Mouse (Mus musculus): ENCODE data around the gene Med16. TPM values are rescaled to one million over a fixed set of nuclear protein-coding genes. Genes with fewer than 3 reads are reported as not detected.

The Med16 gene
- polyA plus RNA-seq, 1 experiment from 2014 or later, result 45.7 TPM

DNA sequence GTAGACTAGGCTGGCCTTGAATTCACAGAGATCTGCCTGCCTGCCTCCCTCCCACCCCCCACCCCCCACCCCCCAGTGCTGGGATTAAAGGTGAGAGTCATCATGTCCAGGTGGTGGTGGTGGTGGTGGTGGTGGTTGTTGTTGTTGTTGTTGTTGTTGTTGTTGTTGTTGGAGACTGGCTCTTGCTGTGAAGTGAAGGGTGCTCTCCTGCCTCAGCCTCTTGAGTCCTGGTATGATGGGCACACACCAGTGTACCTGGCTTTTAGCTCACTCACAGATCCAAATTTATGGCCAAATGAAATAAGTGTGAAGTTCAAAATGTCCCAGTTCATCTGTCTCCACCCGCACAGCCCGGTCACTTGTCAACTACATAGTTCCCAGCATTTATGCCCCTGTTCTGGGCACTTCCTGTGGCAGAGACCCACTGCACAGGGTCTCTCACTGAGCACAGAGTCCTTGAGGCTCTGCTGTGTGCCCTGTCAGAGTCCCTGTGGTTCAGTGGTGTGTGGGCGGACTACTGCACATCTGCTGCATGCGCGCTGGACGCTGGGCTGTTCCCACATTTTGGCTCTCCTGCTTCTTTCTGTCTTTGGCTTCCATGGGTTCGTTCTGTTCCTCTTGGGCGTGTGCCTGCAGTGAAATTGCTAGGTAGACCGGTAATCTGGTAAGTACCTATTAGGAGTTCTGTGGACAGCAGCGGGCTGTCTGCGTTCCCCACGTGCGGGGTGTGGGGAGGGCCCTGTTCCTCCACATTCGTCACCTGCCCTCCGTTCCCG, 26.3 kb upstream of the Med16 start:
- no peak overlapping the region for H3K4me2 ChIP-seq
- no peaks in the 10 kb centered on the region for H3K9me3 ChIP-seq (ENCODE audit: control insufficient read depth, low read length)
- no peak overlapping the region for H3K27ac ChIP-seq (ENCODE audit: low read depth, low read length)
- no peak overlapping the region for H3K4me3 ChIP-seq (ENCODE audit: low read depth, low read length)
- no peak overlapping the region for H3K9ac ChIP-seq (ENCODE audit: low read length)
- ATAC-seq (ENCODE audit: low FRiP score) (no peak), DNase-seq (ENCODE audit: low spot score, missing footprints) (no peak)
- peaks cover 29% of the 10 kb centered on the region for H3K4me1 ChIP-seq (ENCODE audit: control insufficient read depth, insufficient read depth, low read length)
- no peaks in the 10 kb centered on the region; the same call in 1 of the 2 replicates for H3K27me3 ChIP-seq (ENCODE audit: control insufficient read depth, insufficient read depth, low read length)
- WGBS, result 93% methylated on average over 16 of the region's 16 CpGs
- no peaks in the 10 kb centered on the region for H3K36me3 ChIP-seq (ENCODE audit: control insufficient read depth, insufficient read depth, low read length)

DNA sequence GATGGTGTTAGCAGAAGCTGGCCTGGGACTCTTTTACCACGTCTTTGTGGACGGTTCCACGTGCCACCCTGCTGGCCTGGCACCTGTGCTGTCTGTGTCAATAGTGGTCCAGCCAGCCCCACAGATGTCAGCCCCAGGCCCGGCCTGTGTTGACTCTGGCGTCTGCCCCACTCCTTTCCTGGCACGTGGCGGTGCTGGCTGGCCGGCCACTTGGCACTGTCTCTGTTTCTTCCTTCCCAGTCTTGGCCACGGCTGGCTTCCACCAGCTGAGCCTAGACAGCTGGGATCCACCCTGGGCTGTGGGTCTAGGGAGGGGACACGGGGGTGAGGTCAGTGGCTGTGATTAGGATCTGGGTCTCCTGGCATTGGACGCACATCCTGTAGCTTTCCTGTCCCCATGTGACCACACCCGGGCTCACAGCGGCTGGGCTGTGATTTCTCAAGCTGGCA, 25.6 kb upstream of the Med16 start:
- ATAC-seq (ENCODE audit: low FRiP score), result no peak
- Histone ChIP-seq H3K27ac (ENCODE audit: low read depth, low read length) (no peak overlapping the region), H3K27me3 (ENCODE audit: control insufficient read depth, insufficient read depth, low read length) (no peaks in the 10 kb centered on the region; the same call in 1 of the 2 replicates), H3K9ac (ENCODE audit: low read length) (no peak overlapping the region), H3K9me3 (ENCODE audit: control insufficient read depth, low read length) (no peaks in the 10 kb centered on the region), H3K4me2 (no peak overlapping the region), H3K36me3 (ENCODE audit: control insufficient read depth, insufficient read depth, low read length) (no peaks in the 10 kb centered on the region), H3K4me3 (ENCODE audit: low read depth, low read length) (no peak overlapping the region), H3K4me1 (ENCODE audit: control insufficient read depth, insufficient read depth, low read length) (peaks cover 30% of the 10 kb centered on the region)
- DNase-seq (ENCODE audit: low spot score, missing footprints), result no peak
- WGBS, result 77% methylated on average over 13 of the region's 13 CpGs

DNA sequence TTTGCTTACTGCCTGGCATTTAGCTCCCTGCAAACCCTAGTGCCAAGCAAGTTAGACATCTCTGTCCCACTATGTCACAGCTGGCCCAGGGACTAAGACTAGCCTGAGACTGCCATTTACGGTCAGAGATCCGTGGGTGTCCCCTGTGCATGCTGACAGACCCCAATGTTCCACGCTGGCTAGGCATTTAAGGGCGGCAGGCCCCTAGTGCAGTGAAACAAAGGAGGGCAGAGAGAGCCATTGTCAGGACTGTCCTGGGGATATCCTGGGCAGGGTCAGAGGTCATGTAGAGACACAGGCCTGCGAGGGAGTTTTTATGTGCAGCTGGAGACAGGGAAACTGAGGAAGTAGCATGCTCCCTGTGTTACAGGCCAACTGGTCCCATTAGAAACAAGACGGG, 25.1 kb upstream of the Med16 start:
- 27% methylated on average over 6 of the region's 6 CpGs for WGBS
- H3K27ac ChIP-seq (ENCODE audit: low read depth, low read length), result no peak overlapping the region
- H3K27me3 ChIP-seq (ENCODE audit: control insufficient read depth, insufficient read depth, low read length), result no peaks in the 10 kb centered on the region; the same call in 1 of the 2 replicates
- no peaks in the 10 kb centered on the region for H3K36me3 ChIP-seq (ENCODE audit: control insufficient read depth, insufficient read depth, low read length)
- H3K4me1 ChIP-seq (ENCODE audit: control insufficient read depth, insufficient read depth, low read length), result peaks cover 34% of the 10 kb centered on the region
- no peaks in the 10 kb centered on the region for H3K9me3 ChIP-seq (ENCODE audit: control insufficient read depth, low read length)
- H3K4me2 ChIP-seq, result no peak overlapping the region
- DNase-seq (ENCODE audit: low spot score, missing footprints) (no peak), ATAC-seq (ENCODE audit: low FRiP score) (no peak)
- H3K9ac ChIP-seq (ENCODE audit: low read length), result no peak overlapping the region
- H3K4me3 ChIP-seq (ENCODE audit: low read depth, low read length), result no peak overlapping the region

DNA sequence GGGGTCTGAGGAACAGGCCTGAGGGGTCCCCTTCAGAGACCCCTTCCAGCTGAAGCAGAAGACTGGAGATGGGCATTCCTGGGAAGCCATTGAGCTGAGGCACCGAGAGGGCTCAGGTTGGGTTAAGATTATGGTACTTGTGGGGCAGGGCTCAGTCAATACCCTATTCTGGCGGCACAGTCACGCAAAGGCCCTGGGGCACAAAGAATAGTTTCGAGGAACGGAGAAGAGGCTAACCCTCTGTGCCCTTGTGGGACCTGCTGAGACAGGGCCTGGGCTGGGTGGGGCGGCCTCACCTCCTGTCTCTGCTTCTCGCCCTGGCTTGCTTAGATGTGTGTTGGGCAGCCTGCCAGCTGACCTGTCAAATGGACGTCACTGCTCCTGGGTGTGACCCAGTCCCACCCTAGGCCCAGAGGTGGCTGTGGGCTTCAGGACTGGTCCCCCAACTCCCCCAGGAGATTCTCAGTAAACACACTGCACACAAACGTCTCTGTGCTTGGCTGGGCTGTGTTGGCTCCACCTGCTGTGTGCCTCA, 24.5 kb upstream of the Med16 start:
- H3K9me3 ChIP-seq (ENCODE audit: control insufficient read depth, low read length), result no peaks in the 10 kb centered on the region
- H3K9ac ChIP-seq (ENCODE audit: low read length), result 0 out of 2 replicates have a peak overlapping the region, but pooled peaks have one; percentile 24
- DNase-seq (ENCODE audit: low spot score, missing footprints), result no peak
- H3K27ac ChIP-seq (ENCODE audit: low read depth, low read length), result no peak overlapping the region; the same call in 1 of the 2 replicates
- H3K4me3 ChIP-seq (ENCODE audit: low read depth, low read length), result no peak overlapping the region
- H3K4me2 ChIP-seq, result no peak overlapping the region
- H3K36me3 ChIP-seq (ENCODE audit: control insufficient read depth, insufficient read depth, low read length), result no peaks in the 10 kb centered on the region
- H3K4me1 ChIP-seq (ENCODE audit: control insufficient read depth, insufficient read depth, low read length), result peaks cover 36% of the 10 kb centered on the region
- 71% methylated on average over 9 of the region's 9 CpGs for WGBS
- no peak for ATAC-seq (ENCODE audit: low FRiP score)
- no peaks in the 10 kb centered on the region; the same call in 1 of the 2 replicates for H3K27me3 ChIP-seq (ENCODE audit: control insufficient read depth, insufficient read depth, low read length)

GRCm38 (mm10) chr10:79932736-79933135, 24.0 kb upstream of the Med16 start:
- no peak for ATAC-seq (ENCODE audit: low FRiP score)
- no peaks in the 10 kb centered on the region for H3K9me3 ChIP-seq (ENCODE audit: control insufficient read depth, low read length)
- peaks cover 34% of the 10 kb centered on the region for H3K4me1 ChIP-seq (ENCODE audit: control insufficient read depth, insufficient read depth, low read length)
- H3K27ac ChIP-seq (ENCODE audit: low read depth, low read length), result no peak overlapping the region; the same call in 1 of the 2 replicates
- no peak overlapping the region for H3K4me3 ChIP-seq (ENCODE audit: low read depth, low read length)
- no peaks in the 10 kb centered on the region for H3K36me3 ChIP-seq (ENCODE audit: control insufficient read depth, insufficient read depth, low read length)
- WGBS, result 28% methylated on average over 8 of the region's 8 CpGs
- H3K27me3 ChIP-seq (ENCODE audit: control insufficient read depth, insufficient read depth, low read length), result no peaks in the 10 kb centered on the region; the same call in 1 of the 2 replicates
- no peak overlapping the region for H3K4me2 ChIP-seq
- DNase-seq (ENCODE audit: low spot score, missing footprints), result no peak
- 0 out of 2 replicates have a peak overlapping the region, but pooled peaks have one; percentile 24 for H3K9ac ChIP-seq (ENCODE audit: low read length)

DNA sequence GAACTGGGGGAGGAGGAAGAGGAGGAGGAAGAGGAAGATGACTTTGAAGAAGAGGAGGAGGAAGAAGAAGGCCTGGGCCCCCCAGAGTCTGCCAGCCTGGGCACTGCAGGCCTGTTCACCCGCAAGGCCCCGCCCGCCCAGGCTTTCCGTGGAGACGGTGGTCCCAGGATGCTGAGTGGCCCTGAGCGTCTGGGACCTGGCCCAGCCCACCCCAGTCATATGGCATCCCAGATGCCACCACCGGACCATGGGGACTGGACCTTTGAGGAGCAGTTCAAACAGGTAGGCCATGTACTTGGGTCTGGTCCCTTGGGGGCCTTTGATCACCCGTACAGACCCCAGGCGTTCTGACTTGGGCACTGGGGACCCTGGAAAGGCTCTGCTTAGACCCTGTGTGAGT, 23.1 kb upstream of the Med16 start:
- Histone ChIP-seq H3K36me3 (ENCODE audit: control insufficient read depth, insufficient read depth, low read length) (no peaks in the 10 kb centered on the region), H3K4me2 (no peak overlapping the region), H3K4me1 (ENCODE audit: control insufficient read depth, insufficient read depth, low read length) (peaks cover 34% of the 10 kb centered on the region), H3K9ac (ENCODE audit: low read length) (no peak overlapping the region), H3K27me3 (ENCODE audit: control insufficient read depth, insufficient read depth, low read length) (no peaks in the 10 kb centered on the region; the same call in 1 of the 2 replicates), H3K9me3 (ENCODE audit: control insufficient read depth, low read length) (no peaks in the 10 kb centered on the region), H3K4me3 (ENCODE audit: low read depth, low read length) (no peak overlapping the region), H3K27ac (ENCODE audit: low read depth, low read length) (no peak overlapping the region)
- ATAC-seq (ENCODE audit: low FRiP score) (no peak), DNase-seq (ENCODE audit: low spot score, missing footprints) (no peak)
- WGBS, result 88% methylated on average over 9 of the region's 9 CpGs

DNA sequence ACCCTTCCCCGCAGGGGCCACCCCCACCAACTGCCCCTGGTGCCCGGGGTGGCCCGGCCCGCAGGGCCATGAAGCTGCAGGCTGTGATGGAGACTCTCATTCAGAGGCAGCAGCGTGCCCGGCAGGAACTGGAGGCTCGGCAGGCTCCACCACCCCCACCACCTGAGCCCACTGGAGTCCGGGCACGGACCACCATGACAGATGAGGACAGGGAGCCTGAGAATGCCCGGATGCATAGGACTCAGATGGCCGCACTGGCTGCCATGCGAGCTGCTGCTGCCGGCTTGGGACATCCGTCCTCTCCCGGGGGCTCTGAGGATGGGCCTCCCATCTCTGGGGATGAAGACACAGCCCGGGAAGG, 22.1 kb upstream of the Med16 start:
- Histone ChIP-seq H3K4me3 (ENCODE audit: low read depth, low read length) (no peak overlapping the region), H3K4me2 (no peak overlapping the region), H3K36me3 (ENCODE audit: control insufficient read depth, insufficient read depth, low read length) (no peaks in the 10 kb centered on the region), H3K27me3 (ENCODE audit: control insufficient read depth, insufficient read depth, low read length) (peaks cover 4% of the 10 kb centered on the region), H3K27ac (ENCODE audit: low read depth, low read length) (no peak overlapping the region), H3K9me3 (ENCODE audit: control insufficient read depth, low read length) (no peaks in the 10 kb centered on the region), H3K9ac (ENCODE audit: low read length) (no peak overlapping the region), H3K4me1 (ENCODE audit: control insufficient read depth, insufficient read depth, low read length) (peaks cover 40% of the 10 kb centered on the region)
- ATAC-seq (ENCODE audit: low FRiP score) (no peak), DNase-seq (ENCODE audit: low spot score, missing footprints) (no peak)
- 91% methylated on average over 16 of the region's 16 CpGs for WGBS

GRCm38 (mm10) chr10:79929967-79930825, 21.5 kb upstream of the Med16 start:
- Histone ChIP-seq H3K4me2 (no peak overlapping the region), H3K36me3 (ENCODE audit: control insufficient read depth, insufficient read depth, low read length) (no peaks in the 10 kb centered on the region), H3K4me1 (ENCODE audit: control insufficient read depth, insufficient read depth, low read length) (peaks cover 40% of the 10 kb centered on the region), H3K27me3 (ENCODE audit: control insufficient read depth, insufficient read depth, low read length) (peaks cover 4% of the 10 kb centered on the region), H3K9ac (ENCODE audit: low read length) (no peak overlapping the region), H3K27ac (ENCODE audit: low read depth, low read length) (no peak overlapping the region), H3K9me3 (ENCODE audit: control insufficient read depth, low read length) (no peaks in the 10 kb centered on the region), H3K4me3 (ENCODE audit: low read depth, low read length) (no peak overlapping the region)
- 87% methylated on average over 18 of the region's 18 CpGs for WGBS
- ATAC-seq (ENCODE audit: low FRiP score) (no peak), DNase-seq (ENCODE audit: low spot score, missing footprints) (no peak)

Measured in midbrain, embryonic 11.5 days (tissue).